Mouse (Mus musculus): Measurements from ENCODE around the gene Dbt.

DNA sequence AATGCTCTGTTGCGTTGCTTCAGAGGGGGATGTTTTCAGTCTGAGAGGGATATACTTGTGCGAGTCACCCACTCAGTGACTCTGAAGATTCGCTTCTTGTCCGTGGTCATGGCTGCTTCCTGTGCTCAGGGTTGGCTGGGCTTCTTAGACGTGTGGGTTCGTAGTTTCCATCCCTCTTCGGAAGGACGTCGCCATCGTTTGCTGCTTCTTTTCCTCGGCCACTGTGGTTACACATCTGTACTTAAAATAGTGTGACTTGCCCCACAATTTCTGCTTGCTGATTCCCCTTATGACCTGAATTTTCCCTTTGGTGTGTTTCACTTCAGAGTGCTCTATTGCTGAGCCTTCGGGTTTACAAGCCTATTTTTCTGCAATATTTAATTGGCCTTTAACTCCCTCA lies 47.2 kb upstream of the Dbt start:
- no peak for TF ChIP-seq POLR2A (IDR thresholded peaks at IDR 0.05; ENCODE audit: extremely low read depth, insufficient read depth, low read length)
- no peak for TF ChIP-seq CTCF (IDR thresholded peaks at IDR 0.05; ENCODE audit: extremely low read depth, insufficient read depth, low read length)
